Mouse (Mus musculus): ENCODE data around the gene Rpl15. TPM values are rescaled to one million over a fixed set of nuclear protein-coding genes. Genes with fewer than 3 reads are reported as not detected.
"Not testable (repeated sequence)": the region's sequence is repeated elsewhere in the genome, so short reads cannot be mapped to it uniquely, and the experiment has no call there.

Gene Rpl15
- total and polyA plus RNA-seq, 3 experiments = 1,059 to 2,467 (median 2,059) TPM

DNA sequence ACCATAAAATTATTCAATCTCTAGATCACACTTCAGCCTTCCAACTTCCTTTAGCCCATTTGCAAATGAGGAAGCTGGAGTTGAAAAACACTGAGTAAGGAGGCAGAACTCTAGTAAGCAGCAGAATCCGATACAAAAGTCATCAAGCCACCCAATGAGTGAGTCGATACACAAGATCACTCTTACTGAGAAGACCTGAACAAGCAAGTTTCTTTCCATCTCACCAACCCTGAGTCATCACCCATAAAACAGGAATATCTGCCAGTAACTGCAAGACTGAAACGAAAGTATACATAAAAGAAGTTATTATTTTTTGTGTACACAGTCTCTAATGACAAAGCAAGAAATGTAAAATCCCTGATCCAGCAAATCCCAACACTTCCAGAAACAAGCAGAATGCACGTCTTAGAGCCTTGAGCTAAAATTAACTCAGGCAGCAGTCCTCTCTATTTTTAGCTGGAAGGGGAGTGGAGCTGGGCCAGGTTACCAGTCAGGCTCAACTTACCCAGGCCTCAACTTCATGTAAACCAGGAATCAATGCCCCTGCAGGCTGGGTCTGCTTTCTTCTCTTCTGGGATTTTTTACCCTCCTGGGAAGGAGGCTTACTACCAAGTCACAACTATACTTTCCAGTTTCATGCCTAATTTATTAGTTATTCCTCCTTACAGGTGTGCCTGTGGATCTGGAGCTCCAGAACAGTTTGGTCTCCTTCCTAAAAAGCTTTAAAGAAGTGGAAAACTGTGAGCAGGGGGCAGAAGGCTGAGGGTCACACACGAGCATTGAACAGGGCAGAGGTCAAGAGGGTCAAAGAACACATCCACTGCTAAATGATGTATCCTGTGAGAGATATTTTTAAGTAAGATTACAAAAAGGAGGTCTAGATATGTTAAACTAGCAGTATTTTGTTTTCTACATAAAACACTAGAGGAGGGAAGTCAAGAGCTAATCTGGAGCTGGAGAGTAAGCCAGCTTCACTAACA lies 36.9 kb downstream of the Rpl15 start:
- in situ Hi-C loops (cut with MboI; ENCODE audit: low pct_ligation_motif_present, low pct_unique_long_range_greater_than_20kb, low sequenced_read_pairs) (no loop called here), dilution Hi-C loops (cut with MboI; ENCODE audit: extremely low pct_ligation_motif_present, extremely low pct_unique_long_range_greater_than_20kb, low sequenced_read_pairs) (no loop called here)
- Histone ChIP-seq H3K79me2 (replicated peaks; ENCODE audit: control insufficient read depth, extremely low read depth, insufficient read depth, poor library complexity, severe bottlenecking) (no peaks in the 10 kb centered on the region), H3K9me3 (replicated peaks; ENCODE audit: low read length) (no peaks in the 10 kb centered on the region), H3K36me3 (replicated peaks in 1 of 2; ENCODE audit: control insufficient read depth in 1 of 2, insufficient read depth in 1 of 2, low read length in 1 of 2) (no peaks in the 10 kb centered on the region), H3K4me3 (replicated peaks in 1 of 3; ENCODE audit: low read depth in 2 of 3, low read length in 2 of 3, poor library complexity in 1 of 3) (peak overlapping the region in 1 of 3 experiments; percentile 7), H3K4me2 (ENCODE audit: insufficient read depth, low read depth, poor library complexity, severe bottlenecking) (peak overlapping the region; percentile 91), H3K4me1 (ENCODE audit: control insufficient read depth in 1 of 2, insufficient read depth in 2 of 2) (peaks cover 0 to 37% of the 10 kb centered on the region in 2 experiments; a peak in 2 of 4 replicates), H3K27ac (ENCODE audit: insufficient read depth, low read depth) (no peak overlapping the region), H3K9ac (ENCODE audit: insufficient read depth, low read depth) (peak overlapping the region; percentile 62), H3K27me3 (replicated peaks) (no peaks in the 10 kb centered on the region)
- peak; percentile 29 for DNase-seq (ENCODE audit: extremely low read depth)
- no peak for TF ChIP-seq ZMIZ1 (IDR thresholded peaks at IDR 0.05; ENCODE audit: low read depth, low read length)
- TF ChIP-seq MAFK (IDR thresholded peaks at IDR 0.05; ENCODE audit: insufficient replicate concordance, low read length) = peak; percentile 28; the same call in 1 of the 2 replicates

DNA sequence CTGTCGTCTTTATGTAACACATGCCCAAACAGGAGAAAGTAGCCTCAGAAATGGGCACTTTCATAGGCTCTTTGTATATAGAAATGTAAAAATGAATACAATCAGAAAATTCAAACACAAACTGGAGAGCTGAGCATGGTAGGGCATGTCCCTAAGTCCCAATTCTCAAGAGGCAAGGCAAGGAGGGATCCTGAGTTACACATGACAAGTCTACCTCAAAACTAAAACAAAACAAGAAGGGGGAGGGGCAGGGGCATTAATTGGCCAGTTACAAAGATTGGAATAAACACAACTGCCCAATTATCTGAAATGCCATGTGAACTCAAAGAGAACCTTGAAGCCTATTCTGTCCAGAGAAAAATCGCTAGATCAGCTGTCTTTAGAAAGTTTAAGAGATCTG lies 38.1 kb downstream of the Rpl15 start:
- dilution Hi-C loops (cut with MboI; ENCODE audit: extremely low pct_ligation_motif_present, extremely low pct_unique_long_range_greater_than_20kb, low sequenced_read_pairs) (no loop called here), in situ Hi-C loops (cut with MboI; ENCODE audit: low pct_ligation_motif_present, low pct_unique_long_range_greater_than_20kb, low sequenced_read_pairs) (no loop called here)
- Histone ChIP-seq H3K4me3 (replicated peaks in 1 of 3; ENCODE audit: low read depth in 2 of 3, low read length in 2 of 3, poor library complexity in 1 of 3) (no peak overlapping the region), H3K9ac (ENCODE audit: insufficient read depth, low read depth) (no peak overlapping the region), H3K27ac (ENCODE audit: insufficient read depth, low read depth) (no peak overlapping the region), H3K79me2 (replicated peaks; ENCODE audit: control insufficient read depth, extremely low read depth, insufficient read depth, poor library complexity, severe bottlenecking) (no peaks in the 10 kb centered on the region), H3K36me3 (replicated peaks in 1 of 2; ENCODE audit: control insufficient read depth in 1 of 2, insufficient read depth in 1 of 2, low read length in 1 of 2) (no peaks in the 10 kb centered on the region), H3K27me3 (replicated peaks) (no peaks in the 10 kb centered on the region), H3K4me1 (ENCODE audit: control insufficient read depth in 1 of 2, insufficient read depth in 2 of 2) (peaks cover 0 to 37% of the 10 kb centered on the region in 2 experiments; a peak in 2 of 4 replicates), H3K9me3 (replicated peaks; ENCODE audit: low read length) (no peaks in the 10 kb centered on the region), H3K4me2 (ENCODE audit: insufficient read depth, low read depth, poor library complexity, severe bottlenecking) (no peak overlapping the region)
- DNase-seq (ENCODE audit: extremely low read depth) = no peak
- TF ChIP-seq CTCF (conservative IDR thresholded peaks at IDR 0.05 in 1 of 2, IDR thresholded peaks at IDR 0.05 in 1 of 2; ENCODE audit: low read depth in 2 of 2, low read length in 2 of 2) (no peak), JUND (conservative IDR thresholded peaks at IDR 0.05; ENCODE audit: low read depth, low read length) (no peak)

DNA sequence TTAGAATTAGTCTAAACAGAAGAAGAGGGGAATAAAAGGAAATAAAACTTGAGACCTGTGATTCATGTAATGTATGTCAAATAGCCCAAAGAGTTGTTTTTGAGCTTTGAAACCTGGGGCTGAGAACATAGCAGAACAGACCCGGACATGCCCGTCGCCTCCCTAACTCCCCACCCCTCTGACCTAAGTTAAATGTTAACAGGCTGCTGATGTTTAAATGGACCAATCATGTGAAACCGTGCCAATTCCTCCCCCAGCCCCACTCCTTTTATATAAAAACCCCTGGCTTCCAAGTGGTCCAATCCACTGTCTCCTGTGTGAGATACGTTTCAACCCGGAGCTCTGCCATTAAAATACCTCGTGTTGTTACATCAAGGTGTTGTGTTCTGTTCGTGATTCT lies 39.3 kb downstream of the Rpl15 start:
- H3K27ac ChIP-seq (ENCODE audit: insufficient read depth, low read depth); H3K4me3 ChIP-seq (replicated peaks in 1 of 3; ENCODE audit: low read depth in 2 of 3, low read length in 2 of 3, poor library complexity in 1 of 3); H3K4me2 ChIP-seq (ENCODE audit: insufficient read depth, low read depth, poor library complexity, severe bottlenecking); H3K27me3 ChIP-seq (replicated peaks); H3K9ac ChIP-seq (ENCODE audit: insufficient read depth, low read depth); dilution Hi-C loops (cut with MboI; ENCODE audit: extremely low pct_ligation_motif_present, extremely low pct_unique_long_range_greater_than_20kb, low sequenced_read_pairs); H3K79me2 ChIP-seq (replicated peaks; ENCODE audit: control insufficient read depth, extremely low read depth, insufficient read depth, poor library complexity, severe bottlenecking); DNase-seq (ENCODE audit: extremely low read depth); in situ Hi-C loops (cut with MboI; ENCODE audit: low pct_ligation_motif_present, low pct_unique_long_range_greater_than_20kb, low sequenced_read_pairs); H3K9me3 ChIP-seq (replicated peaks; ENCODE audit: low read length); H3K36me3 ChIP-seq (replicated peaks in 1 of 2; ENCODE audit: control insufficient read depth in 1 of 2, insufficient read depth in 1 of 2, low read length in 1 of 2): not testable (repeated sequence)
- H3K4me1 ChIP-seq (ENCODE audit: control insufficient read depth in 1 of 2, insufficient read depth in 2 of 2) = peaks cover 0 to 30% of the 10 kb centered on the region in 2 experiments; a peak in 2 of 4 replicates

DNA sequence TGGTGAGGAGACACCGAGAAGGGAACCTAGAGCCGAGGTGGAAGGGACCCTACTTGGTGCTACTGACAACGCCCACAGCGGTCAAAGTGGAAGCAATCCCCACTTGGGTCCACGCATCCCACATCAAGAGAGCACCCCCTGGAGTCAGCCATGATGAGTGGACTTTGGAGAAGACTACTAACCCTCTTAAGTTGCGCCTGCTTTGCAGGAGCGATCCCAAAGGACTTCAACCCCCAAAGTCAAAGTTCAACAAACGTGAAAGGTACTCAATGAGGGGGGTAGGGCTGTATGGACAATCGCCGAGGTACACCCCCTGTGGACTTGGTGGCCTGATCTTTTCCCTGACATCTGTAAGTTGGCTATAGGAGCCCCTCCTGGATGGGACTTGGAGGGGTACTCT lies 41.4 kb downstream of the Rpl15 start:
- H3K27ac ChIP-seq (ENCODE audit: insufficient read depth, low read depth); H3K4me3 ChIP-seq (replicated peaks in 1 of 3; ENCODE audit: low read depth in 2 of 3, low read length in 2 of 3, poor library complexity in 1 of 3); DNase-seq (ENCODE audit: extremely low read depth); H3K27me3 ChIP-seq (replicated peaks); in situ Hi-C loops (cut with MboI; ENCODE audit: low pct_ligation_motif_present, low pct_unique_long_range_greater_than_20kb, low sequenced_read_pairs); dilution Hi-C loops (cut with MboI; ENCODE audit: extremely low pct_ligation_motif_present, extremely low pct_unique_long_range_greater_than_20kb, low sequenced_read_pairs); H3K9ac ChIP-seq (ENCODE audit: insufficient read depth, low read depth); H3K9me3 ChIP-seq (replicated peaks; ENCODE audit: low read length); H3K36me3 ChIP-seq (replicated peaks in 1 of 2; ENCODE audit: control insufficient read depth in 1 of 2, insufficient read depth in 1 of 2, low read length in 1 of 2); H3K79me2 ChIP-seq (replicated peaks; ENCODE audit: control insufficient read depth, extremely low read depth, insufficient read depth, poor library complexity, severe bottlenecking); H3K4me2 ChIP-seq (ENCODE audit: insufficient read depth, low read depth, poor library complexity, severe bottlenecking): not testable (repeated sequence)
- H3K4me1 ChIP-seq (ENCODE audit: control insufficient read depth in 1 of 2, insufficient read depth in 2 of 2) = peaks cover 0 to 24% of the 10 kb centered on the region in 2 experiments; a peak in 2 of 4 replicates

DNA sequence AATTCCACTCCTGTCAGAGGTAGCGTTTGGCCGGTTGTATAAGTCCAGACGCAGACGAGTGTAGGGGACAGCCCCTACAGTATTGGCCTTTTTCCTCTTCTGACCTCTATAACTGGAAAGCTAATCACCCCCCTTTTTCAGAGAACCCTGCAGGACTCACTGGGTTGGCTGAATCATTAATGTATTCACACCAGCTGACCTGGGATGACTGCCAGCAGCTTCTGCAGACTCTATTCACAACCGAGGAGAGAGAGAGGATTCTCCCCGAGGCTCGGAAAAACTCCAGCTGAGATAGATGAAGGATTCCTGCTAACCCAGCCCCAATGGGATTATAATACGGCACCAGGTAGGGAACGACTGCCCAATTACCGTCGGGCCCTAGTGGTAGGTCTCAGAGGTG lies 45.0 kb downstream of the Rpl15 start:
- H3K27me3 ChIP-seq (replicated peaks); in situ Hi-C loops (cut with MboI; ENCODE audit: low pct_ligation_motif_present, low pct_unique_long_range_greater_than_20kb, low sequenced_read_pairs); H3K9me3 ChIP-seq (replicated peaks; ENCODE audit: low read length); H3K27ac ChIP-seq (ENCODE audit: insufficient read depth, low read depth); H3K9ac ChIP-seq (ENCODE audit: insufficient read depth, low read depth); dilution Hi-C loops (cut with MboI; ENCODE audit: extremely low pct_ligation_motif_present, extremely low pct_unique_long_range_greater_than_20kb, low sequenced_read_pairs); DNase-seq (ENCODE audit: extremely low read depth); H3K4me2 ChIP-seq (ENCODE audit: insufficient read depth, low read depth, poor library complexity, severe bottlenecking); H3K79me2 ChIP-seq (replicated peaks; ENCODE audit: control insufficient read depth, extremely low read depth, insufficient read depth, poor library complexity, severe bottlenecking); H3K4me1 ChIP-seq (ENCODE audit: control insufficient read depth in 1 of 2, insufficient read depth in 2 of 2); H3K36me3 ChIP-seq (replicated peaks in 1 of 2; ENCODE audit: control insufficient read depth in 1 of 2, insufficient read depth in 1 of 2, low read length in 1 of 2); H3K4me3 ChIP-seq (replicated peaks in 1 of 3; ENCODE audit: low read depth in 2 of 3, low read length in 2 of 3, poor library complexity in 1 of 3): not testable (repeated sequence)

Data from CH12.LX (cell line).